Mouse (Mus musculus): Measurements from ENCODE around the gene Kdelr2.

- TF ChIP-seq CTCF (IDR thresholded peaks at IDR 0.05; ENCODE audit: low read depth), result no peak
- TF ChIP-seq EP300 (IDR thresholded peaks at IDR 0.05; ENCODE audit: low read depth), result no peak
Measured at GRCm38 (mm10) chr5:143400501-143400900, 3.1 kb upstream of the Kdelr2 start.

Measured in liver, embryonic 14.5 days (tissue).